Comparison of ENCODE assay signal across 25 mouse cellular contexts in the genomic region with DNA sequence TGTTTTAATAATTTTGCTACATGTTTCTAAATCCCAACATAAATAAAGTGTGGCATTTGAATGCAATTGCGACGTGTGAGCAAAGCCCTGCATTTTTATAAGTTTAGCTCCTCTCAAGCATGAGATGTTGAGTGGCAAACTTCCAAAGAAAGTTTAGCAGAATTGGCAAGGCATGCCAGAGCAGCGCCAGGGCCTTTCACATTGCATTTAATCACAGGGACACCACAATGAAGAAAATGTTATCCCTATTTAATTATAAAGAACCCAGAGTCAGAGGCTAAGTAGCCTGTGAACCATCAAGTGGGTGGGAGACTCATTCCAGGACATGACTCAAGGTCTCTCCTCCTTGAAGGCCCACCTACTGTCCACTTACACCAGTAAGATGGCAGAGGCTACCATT. TPM values are rescaled to one million over a fixed set of nuclear protein-coding genes. Genes with fewer than 3 reads are reported as not detected.
A peak's percentile ranks its signal among the peaks of the same experiment; 100 is the strongest.
DNase-seq lines count a peak whose midpoint lies in the region; ATAC-seq and TF ChIP-seq lines count a peak whose summit lies in the region.
"Had no signal": no experiment of that assay in that cellular context is flagged by ENCODE, and none has a peak within 500 bp of the region (broad histone marks: within the 10 kb centered on the region; RNA-seq: fewer than 3 reads in every experiment).

No protein-coding gene starts in this region.

- H3K9me3 ChIP-seq in forebrain, postnatal 0 days (ENCODE audit: low read length) = no peaks in the 10 kb centered on the region
- no peaks in the 10 kb centered on the region for H3K9me3 ChIP-seq in forebrain, embryonic 12.5 days
- H3K9me3 ChIP-seq: hindbrain, embryonic 15.5 days; liver, embryonic 15.5 days; stomach, embryonic 15.5 days had no signal

- no peak for ATAC-seq in forebrain, postnatal 0 days
- no peak for ATAC-seq in forebrain, embryonic 12.5 days (ENCODE audit: low FRiP score)
- no peak for ATAC-seq in megakaryocyte, adult 5-6 weeks (ENCODE audit: poor library complexity, severe bottlenecking)
- ATAC-seq: activated CD4-positive, CD25-positive, alpha-beta regulatory T cell, adult 4 months; intestine, postnatal 0 days; lung, postnatal 0 days; midbrain, embryonic 13.5 days had no signal

- H3K4me3 ChIP-seq in forebrain, postnatal 0 days (ENCODE audit: low read depth, low read length) = no peak overlapping the region
- H3K4me3 ChIP-seq in forebrain, embryonic 12.5 days (replicated peaks) = no peak overlapping the region
- H3K4me3 ChIP-seq in left cerebral cortex, adult 2 months = no peak overlapping the region
- H3K4me3 ChIP-seq: erythroblast, embryonic 14.5 days; heart, embryonic 12.5 days; hindbrain, embryonic 15.5 days; liver, embryonic 15.5 days; midbrain, embryonic 13.5 days; stomach, embryonic 15.5 days had no signal

- DNase-seq in forebrain, postnatal 0 days = peak; percentile 36
- DNase-seq in left cerebral cortex, postnatal 4 days = peak; percentile 14
- no peak for DNase-seq in left cerebral cortex, adult 2 months (ENCODE audit: extremely low spot score in 1 of 2, low spot score in 2 of 2)
- peak; percentile 77 for DNase-seq in Muller cell, postnatal 12 days (ENCODE audit: inconsistent ontology term)
- peak; percentile 81 for DNase-seq in brain, embryonic 14.5 days (ENCODE audit: low read depth)
- DNase-seq: adrenal gland, postnatal 25 days; cerebellum, adult 8-10 months; gastrocnemius, postnatal 10 days; heart, adult 11 months; heart, postnatal 14 days; thymus, adult 18-20 months had no signal

- H3K27me3 ChIP-seq in forebrain, postnatal 0 days (ENCODE audit: insufficient read depth, low read length) = no peaks in the 10 kb centered on the region
- no peaks in the 10 kb centered on the region for H3K27me3 ChIP-seq in forebrain, embryonic 12.5 days
- H3K27me3 ChIP-seq: heart, embryonic 12.5 days; hindbrain, embryonic 15.5 days; liver, embryonic 15.5 days; midbrain, embryonic 13.5 days; stomach, embryonic 15.5 days had no signal

- no peak overlapping the region for H3K27ac ChIP-seq in forebrain, postnatal 0 days (ENCODE audit: low read depth, low read length)
- no peak overlapping the region for H3K27ac ChIP-seq in forebrain, embryonic 12.5 days
- H3K27ac ChIP-seq in left cerebral cortex, adult 2 months = no peak overlapping the region
- H3K27ac ChIP-seq: hindbrain, embryonic 15.5 days; liver, embryonic 15.5 days; midbrain, embryonic 13.5 days; stomach, embryonic 15.5 days had no signal

- 20% methylated on average over 3 of the region's 3 CpGs for WGBS in forebrain, postnatal 0 days
- WGBS in forebrain, embryonic 12.5 days = 68% methylated on average over 3 of the region's 3 CpGs

- intact Hi-C loops in left cerebral cortex, postnatal 4 days (cut with DNase I) = no loop called here
- intact Hi-C loops in left cerebral cortex, adult 2 months (cut with DNase I) = no loop called here

- no peak for TF ChIP-seq CTCF in forebrain, postnatal 0 days (IDR thresholded peaks at IDR 0.05; ENCODE audit: low read depth)
- no peak for TF ChIP-seq CTCF in left cerebral cortex, adult 2 months (IDR thresholded peaks at IDR 0.05)
- no peak for TF ChIP-seq CTCF in brain, embryonic 14.5 days (IDR thresholded peaks at IDR 0.05; ENCODE audit: borderline replicate concordance, extremely low read depth, insufficient read depth, insufficient read length)

- H3K36me3 ChIP-seq in forebrain, postnatal 0 days (ENCODE audit: insufficient read depth) = no peaks in the 10 kb centered on the region
- no peaks in the 10 kb centered on the region for H3K36me3 ChIP-seq in forebrain, embryonic 12.5 days (replicated peaks)
- H3K36me3 ChIP-seq: heart, embryonic 12.5 days; hindbrain, embryonic 15.5 days; liver, embryonic 15.5 days; midbrain, embryonic 13.5 days; stomach, embryonic 15.5 days had no signal

- no peaks in the 10 kb centered on the region for H3K4me1 ChIP-seq in forebrain, postnatal 0 days (ENCODE audit: insufficient read depth)
- no peaks in the 10 kb centered on the region for H3K4me1 ChIP-seq in forebrain, embryonic 12.5 days
- H3K4me1 ChIP-seq: heart, embryonic 12.5 days; hindbrain, embryonic 15.5 days; liver, embryonic 15.5 days; midbrain, embryonic 13.5 days; stomach, embryonic 15.5 days had no signal

- no peak overlapping the region for H3K9ac ChIP-seq in forebrain, postnatal 0 days
- no peak overlapping the region for H3K9ac ChIP-seq in forebrain, embryonic 12.5 days
- H3K9ac ChIP-seq: heart, embryonic 12.5 days; hindbrain, embryonic 15.5 days; liver, embryonic 15.5 days; midbrain, embryonic 13.5 days; stomach, embryonic 15.5 days had no signal

- TF ChIP-seq POLR2A in brain, embryonic 14.5 days (IDR thresholded peaks at IDR 0.05; ENCODE audit: borderline replicate concordance, extremely low read depth, insufficient read depth, insufficient read length, poor library complexity, severe bottlenecking) = no peak

- H3K4me2 ChIP-seq in forebrain, postnatal 0 days (ENCODE audit: low read depth) = no peak overlapping the region
- no peak overlapping the region for H3K4me2 ChIP-seq in forebrain, embryonic 12.5 days
- H3K4me2 ChIP-seq: heart, embryonic 12.5 days; hindbrain, embryonic 15.5 days; liver, embryonic 15.5 days; midbrain, embryonic 13.5 days; stomach, embryonic 15.5 days had no signal

RNA-seq across cellular contexts. Expression of a gene that starts 58.8 kb away (rescaled TPM):
- 30.5 and 33.6 TPM in 2 replicates for total RNA-seq in forebrain, postnatal 0 days (2014; rRNA removed)
- polyA plus RNA-seq in forebrain, postnatal 0 days (2015; fragmentation: Nextera tagmentation; extraction: Ambion mirVana) = 25.9 and 27.6 TPM in 2 replicates
- polyA plus RNA-seq in forebrain, embryonic 12.5 days (2016; fragmentation: Nextera tagmentation; extraction: Ambion mirVana) = 40.3 and 44.5 TPM in 2 replicates
- total RNA-seq in left cerebral cortex, postnatal 4 days (2021) = 10 to 100 TPM; 30.2 to 31.4 TPM
- total RNA-seq in left cerebral cortex, adult 2 months (2021) = 10 to 100 TPM; 36.3 to 37.2 TPM
- 13.7 and 24.0 TPM in 2 replicates for polyA plus RNA-seq in brain, embryonic 14.5 days (2012; rRNA removed)
- 22.0 and 22.8 TPM in 2 replicates for total RNA-seq in megakaryocyte, adult 5-6 weeks (2015)
- 28.6 and 32.6 TPM in 2 replicates for total RNA-seq in megakaryocyte, adult 5-6 weeks (2017)

RNA-seq across cellular contexts. Expression of a gene that starts 59.1 kb away (rescaled TPM):
- total RNA-seq in forebrain, postnatal 0 days (2014; rRNA removed) = 2.4 and 3.9 TPM in 2 replicates
- polyA plus RNA-seq in forebrain, postnatal 0 days (2015; fragmentation: Nextera tagmentation; extraction: Ambion mirVana) = 2.7 and 5.4 TPM in 2 replicates
- 16.8 and 22.1 TPM in 2 replicates for polyA plus RNA-seq in forebrain, embryonic 12.5 days (2016; fragmentation: Nextera tagmentation; extraction: Ambion mirVana)
- under 1 TPM in 1 of 2 experiments, not detected in 1; 0.76 TPM for total RNA-seq in left cerebral cortex, postnatal 4 days (2021)
- total RNA-seq in left cerebral cortex, adult 2 months (2021) = not detected
- polyA plus RNA-seq in brain, embryonic 14.5 days (2012; rRNA removed) = 36.1 and 57.3 TPM in 2 replicates
- total RNA-seq in megakaryocyte, adult 5-6 weeks (2015) = not detected in 2 replicates
- total RNA-seq in megakaryocyte, adult 5-6 weeks (2017) = not detected in 2 replicates
- total RNA-seq: left cerebral cortex, postnatal 14 days; megakaryocyte progenitor cell, adult 5-6 weeks had no signal
- polyA plus RNA-seq: activated CD4-positive, CD25-positive, alpha-beta regulatory T cell, adult 4 months; erythroblast, embryonic 14.5 days; large intestine, adult 2 months had no signal

Comparison
In these comparisons a context has a peak if more than half of its experiments do, and no peak if none do; other contexts are left out.
1. DNase-seq: peak in forebrain, postnatal 0 days (single experiment), left cerebral cortex, postnatal 4 days (single experiment), Muller cell, postnatal 12 days (single experiment) and brain, embryonic 14.5 days (single experiment); none in left cerebral cortex, adult 2 months (0 of 2).